Mouse (Mus musculus): Measurements from ENCODE around the gene Mical3.

DNA sequence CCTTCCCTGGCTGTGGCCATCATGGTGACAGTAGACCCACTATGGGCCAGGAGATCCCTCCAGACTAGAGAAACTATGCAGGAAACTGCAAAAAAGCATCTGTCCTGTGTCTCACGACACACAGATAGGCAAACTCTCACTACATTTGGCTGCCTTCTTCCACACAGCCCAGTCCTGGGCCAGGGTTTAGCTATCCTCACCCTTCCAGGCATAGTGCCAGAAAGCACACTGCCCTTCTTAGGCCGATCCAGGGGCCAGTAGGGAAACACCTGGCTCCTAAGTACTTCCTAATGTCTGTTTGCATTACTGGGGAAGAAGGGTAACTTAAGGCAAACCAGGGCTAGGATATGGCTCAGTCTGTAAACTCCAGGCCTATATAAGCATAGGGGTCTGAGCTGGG is 217.9 kb downstream of the Mical3 start:
- TF ChIP-seq CTCF (IDR thresholded peaks at IDR 0.05) (no peak), POLR2A (IDR thresholded peaks at IDR 0.05; ENCODE audit: insufficient read depth, low read depth, low read length) (no peak), EP300 (IDR thresholded peaks at IDR 0.05; ENCODE audit: insufficient read depth, low read depth, low read length) (no peak)
